Mouse (Mus musculus) megakaryocyte, embryonic 14.5 days (primary cell): ENCODE measurements around the gene Acvr1.

ENCODE experiments used
- FLI1 ChIP-seq: IDR thresholded peaks from 2 replicates; pipeline ENCODE4 v1.6.1; 2012; ENCODE audit warnings: low read length, inconsistent platforms, mixed read lengths
- GATA1 ChIP-seq: IDR thresholded peaks from 3 replicates; pipeline ENCODE4 v1.6.1; 2012; ENCODE audit warnings: mixed read lengths, low read length, inconsistent platforms, borderline replicate concordance

- TF ChIP-seq GATA1: no peak
- TF ChIP-seq FLI1: no peak
These were observed 212.6 kb downstream of the Acvr1 start for GRCm38 (mm10) chr2:58354389-58354788.
